Mouse (Mus musculus) bone marrow, adult 2 months (tissue): ENCODE results near the gene Mgst3.

Experiments
- CTCF ChIP-seq: fragments of 200-500 bp; IDR thresholded peaks from 2 replicates; pipeline ENCODE4 v1.5.1; 2011; ENCODE audit warnings: low read length, control low read depth; ENCODE audit not compliant: control insufficient read depth, insufficient read depth
- POLR2A ChIP-seq: fragments of 200-500 bp; IDR thresholded peaks from 2 replicates; pipeline ENCODE4 v1.6.1; 2011; ENCODE audit warnings: low read depth, mild to moderate bottlenecking, control low read depth, low read length, borderline replicate concordance; ENCODE audit not compliant: control insufficient read depth

GRCm38 (mm10) chr1:167331106-167331505 lies 62.5 kb downstream of the Mgst3 start:
- no peak for TF ChIP-seq CTCF
- TF ChIP-seq POLR2A = no peak
